Mouse (Mus musculus) testis, postnatal 14 days (tissue): ENCODE data around the gene Gng4.

ENCODE experiments used
- DNase-seq: peaks from one replicate; pipeline ENCODE4 v3.0.0; 2021; ENCODE audit warnings: low spot score

Gng4 gene

DNA sequence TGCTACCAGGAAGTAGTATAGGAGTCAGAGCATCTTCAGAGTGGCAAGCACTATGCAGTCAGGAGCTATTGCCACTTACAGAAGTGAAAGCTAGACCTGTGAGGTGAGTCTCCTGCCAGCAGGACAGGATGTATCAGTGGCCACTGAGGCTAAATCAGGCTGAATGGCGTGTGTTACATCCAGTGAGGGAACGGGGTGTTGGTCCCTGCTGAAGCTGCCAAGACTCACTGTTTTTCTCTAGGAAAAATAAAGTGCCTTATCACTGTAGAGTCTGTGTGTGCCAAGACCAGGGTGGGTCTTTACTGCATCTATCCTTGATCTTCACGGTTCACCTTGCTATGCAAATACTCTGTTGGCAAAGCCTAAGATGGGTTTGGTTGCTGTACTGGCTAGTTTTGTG, 34.8 kb downstream of the Gng4 start:
- no peak for DNase-seq

DNA sequence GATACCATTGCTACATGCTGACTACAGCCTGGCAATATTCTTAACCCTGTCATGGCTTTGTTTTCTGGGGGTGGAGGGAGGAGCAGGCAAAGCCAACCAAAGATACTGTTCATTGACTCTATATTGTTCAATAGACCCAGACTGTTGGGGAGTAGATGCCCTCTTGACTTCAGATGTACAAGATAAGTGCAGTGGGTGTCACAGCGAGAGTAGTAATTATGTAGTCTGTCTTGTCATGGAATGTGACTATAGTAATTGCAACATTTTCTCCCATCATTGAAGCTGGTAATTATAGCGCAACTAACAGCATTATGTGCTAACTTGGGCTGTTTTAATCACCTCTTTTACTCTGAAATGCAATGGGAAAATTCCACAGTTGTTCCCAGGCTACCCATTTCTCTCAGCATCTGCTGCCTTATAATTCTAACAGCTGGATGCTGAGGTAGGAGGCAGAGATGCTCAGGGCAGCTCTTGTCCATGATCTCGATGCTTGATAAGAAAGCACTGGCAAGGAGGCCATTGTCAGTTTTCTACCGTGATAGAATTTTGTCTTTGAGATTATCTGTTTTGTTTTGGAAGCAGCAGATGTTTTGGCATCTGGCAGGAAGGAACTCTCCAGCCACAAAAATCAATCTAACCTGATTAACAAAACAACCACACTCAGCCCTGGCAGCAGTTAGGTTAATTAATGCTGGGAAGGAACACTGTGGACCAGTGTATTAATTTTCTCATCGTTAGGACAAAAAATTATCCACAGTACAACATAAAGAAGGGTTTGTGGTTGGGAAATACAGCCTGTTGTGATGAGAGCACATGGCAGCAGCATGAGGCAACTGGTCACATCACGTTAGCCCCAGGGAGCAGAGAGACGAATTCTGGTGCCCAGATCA, 36.6 kb downstream of the Gng4 start:
- DNase-seq = no peak

DNA sequence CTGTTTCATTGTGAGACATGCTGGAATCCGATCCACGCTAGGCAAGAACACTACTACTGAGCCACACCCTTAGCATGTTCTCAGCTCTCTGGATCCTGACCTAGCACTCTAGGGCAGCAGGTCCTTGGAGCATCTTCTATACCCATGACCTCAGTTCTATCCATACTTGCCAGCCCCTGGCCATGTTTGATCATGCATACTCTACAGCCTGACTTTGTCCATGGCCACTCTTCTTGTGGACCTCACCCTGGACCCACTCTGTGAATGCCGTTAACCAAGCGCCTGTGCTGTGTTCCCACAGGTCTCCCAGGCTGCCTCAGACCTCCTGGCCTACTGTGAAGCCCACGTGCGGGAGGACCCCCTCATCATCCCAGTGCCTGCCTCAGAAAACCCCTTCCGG, 41.1 kb downstream of the Gng4 start:
- DNase-seq = no peak

DNA sequence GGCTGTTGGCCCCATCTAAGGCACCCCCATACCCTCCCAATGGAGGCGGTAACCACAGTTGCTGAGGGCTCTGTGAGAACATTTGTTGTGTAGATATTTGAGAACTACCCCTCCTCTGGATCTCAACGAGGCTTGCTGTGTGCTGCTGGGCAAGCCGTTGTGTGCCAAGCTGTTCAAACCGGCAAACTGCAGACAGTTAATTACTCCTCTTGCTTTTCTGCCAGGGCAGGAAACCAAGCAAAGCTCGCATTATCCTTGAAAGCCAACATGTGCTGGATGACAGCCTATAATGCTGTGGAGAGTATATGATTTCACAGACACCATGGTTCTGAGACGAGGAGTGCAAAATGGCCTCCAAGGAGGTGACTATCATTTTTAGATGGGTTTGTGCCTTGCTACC, 42.7 kb downstream of the Gng4 start:
- no peak for DNase-seq

GRCm38 (mm10) chr13:13828125-13828524, 44.3 kb downstream of the Gng4 start:
- DNase-seq = no peak

DNA sequence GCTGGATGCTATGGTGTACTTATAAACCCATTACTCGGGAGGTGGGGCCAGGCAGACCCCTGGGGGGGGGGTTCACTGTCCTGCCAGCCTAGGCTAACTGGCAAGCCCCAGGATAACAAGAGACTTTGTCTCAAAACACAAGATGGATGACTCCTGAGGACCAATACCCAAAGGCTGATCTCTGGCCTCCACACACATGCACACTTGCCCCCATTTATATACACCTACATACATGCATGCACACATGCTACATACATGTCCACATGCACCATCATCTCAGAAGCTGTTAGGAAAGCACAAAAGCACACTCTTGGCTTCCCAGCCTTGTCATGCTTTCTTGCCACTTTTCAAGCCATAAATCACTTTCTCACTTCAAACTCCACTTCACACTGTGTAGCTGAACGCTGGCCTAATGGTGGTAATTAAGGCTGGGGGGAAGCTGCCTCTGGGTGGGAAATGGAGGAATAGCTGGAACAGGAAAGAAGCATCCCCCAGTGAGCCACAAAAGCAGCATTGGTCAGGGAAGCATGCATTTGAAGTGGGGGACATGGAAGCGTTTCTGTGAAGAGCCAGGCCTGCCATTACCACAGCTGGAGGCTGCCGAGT, 46.7 kb downstream of the Gng4 start:
- DNase-seq = no peak

DNA sequence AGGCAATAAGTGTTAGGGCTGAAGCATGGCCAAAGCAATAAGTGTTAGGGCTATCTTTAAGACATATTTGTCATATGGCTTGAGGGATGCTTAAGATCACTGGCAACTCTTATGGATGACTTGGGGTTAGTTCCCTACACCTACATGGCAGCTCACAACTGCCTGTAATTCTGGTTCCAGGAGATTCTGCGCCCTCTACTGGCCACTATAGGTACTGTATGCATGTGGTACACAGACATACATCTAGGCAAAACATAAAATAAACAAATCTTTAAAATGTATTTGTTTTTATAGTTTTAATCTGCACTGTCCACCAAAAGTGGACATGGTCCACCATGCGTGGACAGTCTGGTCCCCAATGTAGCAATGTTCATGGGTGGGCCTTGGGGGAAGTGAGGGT, 51.3 kb downstream of the Gng4 start:
- DNase-seq = no peak

DNA sequence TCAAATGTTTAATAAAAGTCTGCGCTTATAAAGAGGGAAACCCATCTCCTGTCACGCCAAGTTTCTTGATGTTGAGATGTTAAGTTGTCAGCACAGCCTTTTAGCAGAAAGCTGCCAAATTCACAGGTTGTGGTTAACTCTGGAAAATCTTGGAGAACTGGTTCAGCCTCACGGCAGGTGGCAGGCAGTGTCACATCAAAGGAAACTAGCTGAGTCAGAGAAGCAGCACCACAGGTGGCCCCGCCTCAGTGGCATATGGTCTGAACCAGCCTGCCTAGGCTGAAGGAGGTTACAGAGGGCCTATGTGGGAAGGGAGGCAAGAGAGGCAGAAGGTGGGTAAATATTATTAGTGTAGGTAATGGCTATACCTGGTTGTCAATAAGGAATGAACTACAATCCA, 61.2 kb downstream of the Gng4 start:
- no peak for DNase-seq

DNA sequence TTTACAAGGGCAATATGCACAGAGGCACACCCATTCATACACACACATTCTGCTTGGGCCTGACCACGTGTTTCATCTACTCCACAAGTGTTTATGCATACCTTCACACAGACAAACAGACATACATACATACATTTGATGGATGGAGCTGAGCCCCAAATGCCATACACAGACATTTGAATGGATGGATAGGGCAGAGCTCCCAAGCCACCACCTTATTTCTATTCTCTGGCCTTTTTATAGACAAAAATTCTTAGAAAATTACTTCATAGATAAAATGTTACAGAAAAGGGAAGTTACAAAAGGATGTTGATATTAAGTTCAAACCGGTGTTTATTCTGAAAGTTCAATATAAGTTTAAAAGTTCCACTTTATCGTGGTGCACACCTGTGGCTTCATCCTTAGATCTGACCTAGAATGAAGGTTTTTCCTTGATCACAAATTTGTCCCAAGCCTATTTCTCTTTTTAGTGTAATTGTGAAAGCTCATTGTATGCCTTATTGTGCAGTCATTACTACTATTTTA, 63.3 kb downstream of the Gng4 start:
- no peak for DNase-seq

DNA sequence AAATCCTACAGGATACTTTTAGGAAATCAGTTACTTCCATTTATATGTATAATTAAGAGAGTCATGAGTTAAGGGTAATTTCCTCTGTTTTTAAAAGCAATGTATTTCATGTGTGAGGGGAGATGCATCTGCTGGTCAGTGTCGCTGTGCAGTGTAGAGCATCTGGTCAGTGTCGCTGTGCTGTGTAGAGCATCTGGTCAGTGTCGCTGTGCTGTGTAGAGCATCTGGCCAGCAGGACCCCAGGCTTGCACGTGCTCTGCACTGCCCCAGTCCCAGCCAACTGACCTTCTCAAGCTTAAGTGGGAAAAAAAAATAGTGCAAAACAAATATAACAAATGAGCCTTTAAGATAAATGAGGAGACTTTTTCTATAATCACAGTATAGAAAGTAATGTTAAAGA, 73.3 kb downstream of the Gng4 start:
- no peak for DNase-seq

GRCm38 (mm10) chr13:13862346-13862745, 78.5 kb downstream of the Gng4 start:
- no peak for DNase-seq

DNA sequence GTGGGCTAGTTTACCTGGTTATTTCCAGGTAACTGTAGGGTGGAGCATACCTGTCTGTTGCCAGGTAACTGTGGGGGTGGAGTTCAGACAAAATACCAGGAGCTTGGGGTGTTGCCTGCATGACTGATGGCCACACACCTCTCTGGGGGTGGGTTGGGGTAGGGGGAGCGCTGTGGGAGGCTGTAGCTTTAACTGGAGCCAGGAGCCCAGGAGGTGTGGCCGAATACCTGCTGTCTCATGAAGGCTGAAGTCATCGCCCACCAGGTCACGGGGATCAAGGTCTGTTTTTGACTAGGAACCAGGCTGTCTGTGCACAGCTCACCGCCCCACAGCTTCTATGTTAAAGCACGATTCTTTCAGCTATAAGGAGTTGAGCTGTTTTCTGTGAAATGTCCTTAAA, 79.1 kb downstream of the Gng4 start:
- DNase-seq = no peak

GRCm38 (mm10) chr13:13866339-13866738, 82.5 kb downstream of the Gng4 start:
- DNase-seq = no peak

GRCm38 (mm10) chr13:13867078-13867759, 83.4 kb downstream of the Gng4 start:
- DNase-seq = peak; percentile 17

- no peak for DNase-seq
These were observed 84.1 kb downstream of the Gng4 start for GRCm38 (mm10) chr13:13867922-13868321.
